Mouse (Mus musculus) c-Kit-negative CD71-positive TER-119-positive erythroid progenitor cells, embryonic 14.5 days (primary cell): Measurements from ENCODE around the gene Psmc3.
"Not testable (repeated sequence)": the region's sequence is repeated elsewhere in the genome, so short reads cannot be mapped to it uniquely, and the experiment has no call there.

Experiments
- DNase-seq: peaks from one replicate; pipeline ENCODE4 v3.0.0-alpha.2; 2013; ENCODE audit warnings: low read depth, low spot score

The Psmc3 gene

DNA sequence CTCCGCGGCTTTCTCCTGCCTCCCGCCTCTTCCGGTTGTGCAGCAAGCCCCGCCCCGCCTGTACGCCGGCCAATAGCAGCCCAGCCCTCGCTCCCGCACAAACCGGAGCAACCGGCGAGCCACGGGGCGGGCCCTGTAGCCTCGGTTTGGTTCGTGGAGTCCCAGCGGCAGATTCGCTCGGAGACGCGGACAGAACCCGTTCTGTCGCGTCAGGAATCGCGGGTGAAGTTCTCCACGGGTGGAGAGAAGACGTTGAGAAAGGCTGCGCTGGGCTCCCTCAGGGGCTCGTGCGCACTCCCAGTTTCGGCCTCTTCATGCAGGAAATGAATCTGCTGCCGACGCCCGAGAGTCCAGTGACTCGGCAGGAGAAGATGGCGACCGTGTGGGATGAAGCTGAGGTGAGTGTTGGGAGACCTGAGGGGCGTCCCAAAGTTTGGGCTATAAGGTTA is at the start of gene Psmc3:
Psmc3 (plus strand) TSS at position 76 of the 449 bp plus-strand sequence.
- peak; percentile 85 for DNase-seq

GRCm38 (mm10) chr2:91008536-91008935 is 45.3 kb upstream of the Psmc3 start:
- no peak for DNase-seq

DNA sequence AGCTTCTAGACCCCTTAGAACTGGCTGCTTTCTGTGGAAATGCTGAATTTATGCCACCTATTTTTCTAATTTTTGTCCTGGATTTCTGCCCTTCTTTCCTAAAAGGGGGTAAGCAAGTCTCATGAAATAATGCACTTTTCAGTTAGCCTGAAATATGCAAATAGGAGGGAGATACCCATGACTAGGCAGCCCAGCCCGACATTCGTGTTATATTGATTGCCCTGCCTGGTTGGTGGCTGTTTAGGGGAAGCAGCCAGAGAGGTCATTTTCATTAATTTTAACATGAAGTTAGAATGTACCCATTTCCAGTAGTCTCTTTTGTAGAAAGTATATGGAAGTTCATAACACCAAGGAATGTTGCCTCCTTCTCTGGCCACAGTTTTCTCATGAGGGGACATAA is 39.9 kb upstream of the Psmc3 start:
- no peak for DNase-seq

DNA sequence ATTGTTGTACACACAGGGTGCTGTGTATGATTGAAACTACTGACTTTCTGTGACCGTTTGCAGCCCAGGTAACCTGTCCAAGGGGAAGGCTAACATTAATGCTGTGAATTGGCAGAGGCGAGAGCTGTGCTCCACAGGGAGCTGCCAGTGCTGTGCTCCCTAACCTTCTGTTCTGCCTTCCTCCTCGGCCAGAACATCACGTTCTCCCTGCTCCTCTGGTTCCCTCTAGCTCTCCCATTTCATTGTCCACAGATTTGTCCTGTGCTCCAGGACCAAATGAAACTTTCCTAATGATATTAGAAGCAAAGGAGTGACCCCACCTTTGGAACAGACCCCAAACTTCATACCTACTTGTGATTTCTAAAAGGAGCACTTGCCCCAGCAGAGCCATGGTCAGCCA is 38.4 kb upstream of the Psmc3 start:
- DNase-seq: no peak

- no peak for DNase-seq
Observed at GRCm38 (mm10) chr2:91018061-91018788, 35.6 kb upstream of the Psmc3 start.

DNA sequence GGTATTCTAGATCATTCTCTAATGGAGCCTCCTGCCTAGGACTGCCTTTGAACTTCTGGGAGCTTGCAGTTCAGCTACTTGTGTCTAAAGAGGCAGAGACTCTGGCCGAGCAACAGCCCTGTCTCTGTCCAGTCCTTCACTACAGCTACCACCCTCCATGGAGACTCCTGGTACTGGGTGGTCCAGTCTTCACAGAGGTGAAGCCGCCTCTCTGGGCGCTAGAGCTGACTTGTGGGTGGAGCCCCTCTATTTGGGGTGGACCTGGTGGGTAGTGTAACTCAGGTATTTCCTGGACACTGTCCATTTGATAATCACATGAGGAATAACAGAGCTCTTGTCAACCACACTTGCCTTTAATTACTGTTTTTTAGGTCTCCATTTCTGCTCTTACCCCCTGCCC is 33.9 kb upstream of the Psmc3 start:
- no peak for DNase-seq

DNA sequence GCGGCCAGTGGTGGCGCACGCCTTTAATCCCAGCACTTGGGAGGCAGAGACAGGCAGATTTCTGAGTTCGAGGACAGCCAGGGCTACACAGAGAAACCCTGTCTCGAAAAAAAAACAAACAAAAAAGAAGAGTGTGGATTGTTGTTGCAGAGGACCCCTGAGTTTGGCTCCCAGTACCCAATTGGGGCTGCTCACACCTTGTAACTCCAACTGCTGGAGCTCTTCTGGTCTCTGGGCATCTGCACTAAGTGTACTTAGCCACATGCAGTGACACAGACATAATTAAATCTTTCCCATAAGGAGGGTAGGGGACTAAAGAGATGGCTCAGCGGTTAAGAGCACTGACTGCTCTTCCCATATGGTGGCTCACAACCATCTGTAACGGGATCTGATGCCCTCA is 31.5 kb upstream of the Psmc3 start:
- DNase-seq: not testable (repeated sequence)

DNA sequence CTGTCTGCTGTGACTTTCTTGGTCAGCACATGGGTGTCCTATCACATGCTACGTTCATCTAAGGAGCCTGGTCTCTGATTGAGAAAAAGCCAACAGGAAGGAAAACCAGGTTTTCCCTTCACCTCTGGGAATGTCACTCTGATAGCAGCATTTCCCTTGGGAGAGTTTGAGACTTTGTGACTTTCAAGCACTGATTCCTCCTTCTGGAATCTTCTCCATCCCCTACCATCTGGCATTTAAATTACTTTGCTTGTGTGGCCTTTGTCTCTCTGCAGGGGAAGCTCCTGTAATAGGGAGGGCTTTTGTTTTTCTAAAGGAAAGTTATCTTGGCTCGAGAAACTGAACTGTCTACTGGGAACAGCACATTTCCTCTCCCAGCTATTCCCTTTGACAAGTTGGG is 30.7 kb upstream of the Psmc3 start:
- DNase-seq: no peak

GRCm38 (mm10) chr2:91023956-91024355 is 29.9 kb upstream of the Psmc3 start:
- DNase-seq: peak; percentile 36

DNA sequence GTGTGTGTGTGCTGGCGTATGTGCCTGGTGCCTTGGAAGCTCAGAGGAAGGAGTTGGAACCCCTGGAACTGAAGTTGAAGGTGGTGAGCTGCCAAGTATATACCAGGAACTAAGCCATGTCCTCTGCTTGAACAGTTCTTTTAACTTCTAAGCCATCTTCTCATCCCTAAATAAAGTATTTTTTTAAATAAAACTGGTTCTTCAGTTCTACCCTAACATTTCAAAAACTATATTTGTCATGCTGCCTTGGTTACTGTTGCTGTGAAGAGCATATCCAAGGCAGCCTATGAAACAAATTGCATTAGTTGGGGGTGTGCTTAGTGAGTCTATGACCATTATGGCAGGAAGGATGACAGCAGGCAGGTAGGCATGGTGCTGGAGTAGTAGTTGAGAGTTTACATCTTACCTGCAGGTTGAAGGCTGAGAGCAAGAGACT is 28.7 kb upstream of the Psmc3 start:
- DNase-seq: no peak

GRCm38 (mm10) chr2:91026491-91026890 is 27.3 kb upstream of the Psmc3 start:
- peak; percentile 49 for DNase-seq

DNA sequence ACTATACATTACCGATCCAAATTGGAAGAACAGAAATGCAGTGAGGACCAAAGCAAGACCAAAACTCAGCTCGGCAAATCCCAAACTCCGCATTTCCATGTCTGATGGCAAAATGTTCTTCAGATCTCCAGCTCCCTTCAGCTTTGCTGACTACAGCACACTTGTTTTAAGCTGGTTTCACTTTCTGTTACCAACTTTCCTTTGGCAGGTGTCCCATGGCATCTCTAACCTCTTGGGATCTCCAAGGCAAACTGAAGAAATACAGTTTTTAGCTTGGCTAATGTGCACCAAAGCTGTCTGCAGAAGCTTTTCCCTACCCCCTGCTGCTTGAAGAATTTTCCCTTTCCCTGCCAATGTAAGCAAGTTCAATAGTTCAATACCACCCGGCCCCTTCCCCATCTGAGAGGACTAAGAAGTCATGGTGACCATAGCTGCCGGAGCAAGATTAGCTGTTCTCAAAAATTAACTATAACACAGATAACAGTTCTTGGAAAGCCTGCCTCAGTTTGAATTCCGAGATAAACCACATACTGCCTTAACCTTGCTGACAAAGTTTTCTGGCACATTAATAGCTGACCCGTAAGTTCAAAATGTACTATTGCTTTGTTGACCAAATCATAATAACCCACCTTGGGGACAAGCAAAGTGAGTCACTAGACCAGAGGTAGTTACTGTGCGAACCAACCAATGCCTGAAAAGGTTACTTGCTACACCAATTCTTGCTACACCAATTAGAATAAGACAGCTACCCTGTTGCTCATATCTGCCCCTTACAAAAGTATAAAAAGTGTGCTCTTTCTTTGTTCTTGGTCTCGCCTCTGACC is 26.2 kb upstream of the Psmc3 start:
- peak; percentile 55 for DNase-seq

- no peak for DNase-seq
Observed at GRCm38 (mm10) chr2:91031216-91031615, 22.6 kb upstream of the Psmc3 start.

DNA sequence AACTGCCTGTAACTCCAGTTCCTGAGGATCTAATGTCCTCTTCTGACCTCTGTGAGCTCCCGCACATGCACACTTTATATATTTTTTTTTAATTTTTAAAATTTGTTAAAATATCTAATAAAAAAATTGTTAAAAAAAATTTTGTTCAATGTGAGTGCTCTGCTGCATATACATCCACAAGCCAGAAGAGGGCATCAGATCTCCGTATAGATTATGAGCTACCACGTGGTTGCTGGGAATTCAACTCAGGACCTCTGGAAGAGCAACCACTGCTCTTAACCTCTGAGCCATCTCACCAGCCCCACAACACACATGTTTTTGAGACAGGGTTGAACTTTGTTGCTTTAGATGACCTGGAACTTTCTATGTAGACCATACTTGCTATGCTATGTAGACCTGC is 20.8 kb upstream of the Psmc3 start:
- DNase-seq: no peak

- DNase-seq: no peak
Observed at GRCm38 (mm10) chr2:91035385-91035784, 18.4 kb upstream of the Psmc3 start, which contains the start of gene Rapsn. Gene Rapsn, plus strand, starts transcription at chr2:91035620.

DNA sequence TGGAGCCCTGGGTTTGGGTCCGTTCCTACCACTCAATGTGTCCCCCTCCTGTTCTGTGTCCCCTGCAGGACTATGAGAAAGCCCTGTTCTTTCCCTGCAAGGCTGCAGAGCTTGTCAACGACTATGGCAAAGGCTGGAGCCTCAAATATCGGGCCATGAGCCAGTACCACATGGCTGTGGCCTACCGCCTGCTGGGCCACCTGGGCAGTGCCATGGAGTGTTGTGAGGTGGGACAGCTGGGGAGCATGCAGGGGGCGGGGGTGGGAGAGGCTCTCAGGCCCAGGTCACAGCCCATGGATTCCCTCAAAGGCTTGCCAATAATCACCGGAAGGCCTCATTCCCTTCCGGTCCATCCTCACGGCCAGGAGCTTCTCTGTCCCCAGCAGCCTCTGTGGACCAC is 12.0 kb upstream of the Psmc3 start:
- no peak for DNase-seq

- no peak for DNase-seq
Observed at GRCm38 (mm10) chr2:91042651-91043398, 11.0 kb upstream of the Psmc3 start.

DNA sequence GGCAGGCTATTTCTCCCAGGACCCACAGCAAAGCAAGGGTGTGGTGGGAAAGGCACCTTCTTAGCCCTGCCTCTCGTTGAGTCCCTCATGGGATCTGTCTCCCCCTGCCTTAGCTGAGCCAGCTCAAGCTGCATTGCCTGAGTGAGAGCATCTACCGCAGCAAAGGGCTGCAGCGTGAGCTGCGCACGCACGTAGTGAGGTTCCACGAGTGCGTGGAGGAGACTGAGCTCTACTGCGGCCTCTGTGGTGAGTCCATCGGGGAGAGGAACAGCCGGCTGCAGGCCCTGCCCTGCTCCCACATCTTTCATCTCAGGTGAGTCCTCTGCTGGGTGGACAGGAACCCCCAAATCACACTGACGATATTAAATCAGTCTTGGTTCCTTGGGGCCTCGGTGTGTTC is 9.1 kb upstream of the Psmc3 start:
- DNase-seq: no peak

- not testable (repeated sequence) for DNase-seq
Observed at GRCm38 (mm10) chr2:91045805-91046204, 8.0 kb upstream of the Psmc3 start.

DNA sequence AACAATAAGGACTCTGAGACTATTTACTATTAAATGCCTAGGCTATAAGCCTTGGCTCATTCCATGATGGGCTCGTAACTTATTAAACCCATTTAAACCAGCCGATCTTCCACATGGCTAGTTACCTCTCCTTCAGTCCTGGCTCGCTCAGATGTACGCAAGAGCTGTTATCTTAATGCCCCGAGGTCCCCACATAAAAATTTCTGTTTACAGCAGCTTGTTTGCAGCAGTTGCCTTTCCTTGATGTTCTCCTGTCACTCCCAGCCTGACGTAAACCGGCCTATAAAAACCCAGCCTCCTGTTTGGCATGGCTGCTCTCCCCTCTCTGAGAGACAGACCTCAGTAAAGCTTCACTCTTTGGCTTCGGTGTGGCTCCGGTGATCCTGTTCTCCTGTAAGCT is 6.5 kb upstream of the Psmc3 start:
- DNase-seq: no peak

DNA sequence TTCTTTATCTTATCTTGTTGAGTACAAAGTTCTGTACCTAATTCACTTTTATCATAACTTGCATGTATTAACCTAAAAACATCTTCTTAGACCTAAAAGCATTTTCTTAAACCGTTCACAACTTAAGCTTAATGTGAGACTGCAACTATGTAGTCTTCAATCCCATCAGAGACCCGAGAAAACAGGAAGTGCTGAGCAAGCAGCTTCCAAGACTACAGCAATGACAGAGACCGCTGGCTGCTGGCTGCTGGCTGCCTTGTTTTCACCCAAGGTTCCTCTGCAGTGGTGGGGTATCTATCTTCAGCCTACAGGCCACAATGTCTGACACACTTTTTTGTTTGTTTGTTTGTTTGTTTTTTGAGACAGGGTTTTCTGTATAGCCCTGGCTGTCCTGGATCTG is 1.9 kb upstream of the Psmc3 start:
- no peak for DNase-seq

DNA sequence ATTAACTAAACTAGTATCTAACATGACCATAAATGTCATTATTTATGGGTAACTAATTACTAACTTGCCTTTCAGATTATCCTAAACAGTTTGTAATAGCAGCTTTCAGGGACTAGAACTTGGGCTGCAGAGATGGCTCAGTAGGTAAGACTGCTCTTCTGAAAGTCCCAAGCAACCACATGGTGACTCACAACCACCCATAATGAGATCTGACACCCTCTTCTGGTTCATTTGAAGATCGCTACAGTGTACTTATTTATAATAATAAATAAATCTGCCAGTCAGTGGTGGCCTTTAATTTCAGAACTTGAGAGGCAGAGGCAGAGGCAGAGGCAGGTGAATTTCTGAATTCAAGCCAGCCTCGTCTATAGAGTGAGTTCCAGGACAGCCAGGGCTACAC is 1.1 kb upstream of the Psmc3 start:
- no peak for DNase-seq
